Mouse (Mus musculus): ENCODE measurements around the gene Met.

Gene Met

DNA sequence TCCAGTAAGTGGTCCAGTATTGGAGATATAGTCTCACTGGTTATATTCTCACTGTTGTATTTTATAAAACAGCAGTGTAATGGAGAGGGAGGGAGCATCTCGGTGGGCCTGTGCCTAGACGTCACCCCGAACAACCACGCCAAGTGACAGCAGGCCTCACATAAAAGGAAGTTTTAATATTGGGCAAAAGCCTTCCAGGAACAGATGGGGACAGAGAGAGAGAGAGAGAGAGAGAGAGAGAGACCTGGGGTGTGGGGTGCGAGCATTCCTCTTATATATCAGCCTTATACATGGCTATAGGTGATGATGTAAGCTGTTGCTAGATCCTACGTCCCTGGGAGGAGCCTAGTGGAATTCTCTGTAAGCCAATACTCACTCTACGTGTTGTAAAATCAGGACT lies 90.7 kb downstream of the Met start:
- no peak for DNase-seq

- DNase-seq = no peak
Observed at GRCm38 (mm10) chr6:17554757-17555156, 91.2 kb downstream of the Met start.

DNA sequence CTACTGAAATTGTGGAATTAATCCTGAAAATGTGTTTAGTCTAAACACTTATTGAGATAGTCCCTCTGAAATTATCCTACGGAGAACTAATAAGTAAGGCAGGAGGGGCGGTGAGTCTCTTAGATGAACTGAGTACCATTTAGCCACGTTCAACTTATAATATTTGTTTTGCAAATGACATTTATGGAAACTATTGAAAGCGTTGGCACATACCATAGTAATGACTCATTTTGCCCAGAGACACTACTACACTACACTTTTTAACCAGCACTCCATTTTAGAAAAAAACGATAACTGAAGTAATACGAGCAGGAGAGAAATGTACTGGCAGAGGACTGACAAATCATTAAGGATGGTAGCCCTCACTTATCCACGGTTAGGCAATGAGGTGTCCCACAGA lies 92.1 kb downstream of the Met start:
- no peak for DNase-seq

GRCm38 (mm10) chr6:17559657-17560056 lies 96.1 kb downstream of the Met start:
- DNase-seq = no peak

DNA sequence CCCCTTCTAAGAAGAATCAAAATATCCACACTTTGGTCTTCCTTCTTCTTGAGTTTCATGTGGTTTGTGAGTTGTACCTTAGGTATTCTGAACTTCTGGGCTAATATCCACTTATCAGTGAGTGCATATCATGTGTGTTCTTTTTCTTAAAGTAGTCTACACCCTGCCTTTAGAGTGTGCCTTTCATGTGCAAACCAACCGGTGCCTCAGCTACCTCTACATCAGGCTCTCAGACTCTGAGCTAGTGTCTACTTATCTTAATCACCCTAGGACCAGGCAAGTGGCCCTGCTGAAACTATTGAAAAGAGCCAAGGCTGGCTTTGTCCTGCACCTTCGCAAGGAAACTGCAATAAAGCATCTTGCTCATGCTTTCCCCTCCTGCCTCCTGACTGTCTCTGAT lies 97.7 kb downstream of the Met start:
- DNase-seq = no peak

DNA sequence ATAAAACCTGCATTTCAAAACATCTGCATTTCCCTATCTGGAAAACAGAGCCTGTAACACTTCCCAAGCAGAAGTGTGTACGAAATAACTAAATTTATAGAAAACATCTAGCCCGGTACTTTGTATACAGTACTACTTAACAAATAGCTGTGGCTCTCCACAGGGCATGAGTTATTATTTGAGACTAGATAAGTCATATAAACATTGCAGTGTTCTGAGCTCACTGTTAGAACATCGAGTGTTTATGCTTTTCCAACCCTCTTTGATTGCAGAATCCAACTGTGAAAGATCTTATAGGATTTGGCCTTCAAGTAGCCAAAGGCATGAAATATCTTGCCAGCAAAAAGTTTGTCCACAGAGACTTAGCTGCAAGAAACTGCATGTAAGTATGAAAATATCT lies 98.3 kb downstream of the Met start:
- DNase-seq = no peak

- DNase-seq = no peak
Observed at GRCm38 (mm10) chr6:17562472-17563088, 99.0 kb downstream of the Met start.

GRCm38 (mm10) chr6:17568702-17569352 lies 105.2 kb downstream of the Met start:
- DNase-seq = no peak

DNA sequence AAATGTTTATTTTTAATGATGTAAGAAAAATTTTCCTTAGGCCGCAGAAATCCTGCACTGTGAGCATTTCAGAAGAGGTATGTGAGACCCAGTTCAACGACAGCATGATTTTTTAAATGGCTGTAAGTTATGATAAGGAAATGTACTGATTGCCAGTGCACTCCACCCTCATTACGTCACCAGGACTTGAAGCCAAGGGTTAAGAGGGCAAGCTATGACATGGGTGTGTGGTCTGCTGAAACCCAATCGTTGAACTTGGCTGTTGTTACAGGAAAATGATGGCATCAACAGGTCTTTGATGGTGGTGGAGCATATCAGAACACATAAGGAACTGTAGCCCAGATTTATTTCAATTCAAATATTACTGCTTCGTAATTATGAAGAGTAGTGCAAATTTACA lies 109.6 kb downstream of the Met start:
- DNase-seq = no peak

DNA sequence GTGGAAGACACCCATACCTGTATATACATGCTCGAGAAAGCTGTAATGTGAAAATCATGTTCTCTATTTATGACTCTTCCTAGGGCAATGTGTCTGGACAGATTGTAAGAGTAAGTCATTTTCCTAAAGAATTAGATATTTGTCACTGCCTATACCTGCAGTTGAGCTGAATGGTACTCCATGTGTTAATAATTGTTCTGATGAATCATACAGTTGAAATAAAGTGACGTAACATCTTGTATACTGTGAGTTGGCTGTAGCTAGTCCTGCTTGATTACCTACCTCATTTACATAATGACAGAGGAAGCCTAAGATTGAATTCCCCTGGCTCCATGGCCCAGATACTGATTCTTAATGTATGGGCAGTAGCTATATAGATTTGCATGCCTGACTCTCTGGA lies 110.1 kb downstream of the Met start:
- no peak for DNase-seq

DNA sequence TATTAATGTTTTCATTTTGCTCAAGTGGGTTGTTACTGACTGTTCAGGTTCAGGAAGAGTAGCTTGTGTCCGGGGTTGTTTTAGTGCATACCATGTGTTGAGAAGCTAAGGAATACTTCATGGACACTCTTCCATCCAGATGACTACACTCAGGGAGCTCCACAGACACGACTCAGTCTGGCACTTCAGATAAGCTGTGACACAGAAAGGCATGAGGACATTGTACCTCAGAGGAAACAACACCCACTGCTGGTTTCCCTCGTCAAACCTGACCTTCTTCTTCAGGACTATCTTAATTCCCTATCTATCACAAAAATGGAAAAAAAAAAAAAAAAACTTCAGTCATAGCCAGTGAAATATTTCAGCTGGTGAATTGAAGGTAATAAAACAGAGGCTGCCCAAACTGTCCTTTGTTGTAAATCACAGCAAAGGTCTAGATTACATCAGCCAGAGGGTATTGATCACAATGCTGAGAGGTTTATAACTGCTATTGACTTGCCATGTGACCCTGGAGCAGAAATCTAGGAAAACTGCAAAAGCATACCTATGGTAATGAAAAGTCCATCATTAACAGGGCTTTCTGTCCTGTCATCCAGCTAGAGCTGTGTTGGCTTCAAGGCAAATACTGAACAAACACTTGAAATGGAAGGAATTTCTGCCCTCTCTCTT lies 114.6 kb downstream of the Met start:
- DNase-seq = no peak

DNA sequence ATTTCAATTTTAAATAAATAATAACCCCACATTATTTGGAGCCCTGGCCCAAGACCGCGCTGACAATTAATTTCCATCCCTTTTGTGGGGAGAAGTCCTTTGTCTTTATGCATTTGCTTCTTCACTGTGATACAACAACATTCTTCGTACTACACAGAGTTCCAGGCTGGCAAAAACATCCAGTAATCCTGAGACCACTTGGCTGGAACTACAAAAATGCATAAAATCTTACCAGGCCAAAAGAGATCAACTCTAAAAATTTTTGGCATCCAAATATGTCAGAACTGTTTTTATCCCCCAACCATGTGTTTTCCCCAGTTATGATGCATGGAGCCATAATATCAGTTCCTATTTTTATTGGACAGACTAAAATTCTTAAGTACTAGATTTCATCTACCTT lies 116.7 kb downstream of the Met start:
- no peak for DNase-seq

DNA sequence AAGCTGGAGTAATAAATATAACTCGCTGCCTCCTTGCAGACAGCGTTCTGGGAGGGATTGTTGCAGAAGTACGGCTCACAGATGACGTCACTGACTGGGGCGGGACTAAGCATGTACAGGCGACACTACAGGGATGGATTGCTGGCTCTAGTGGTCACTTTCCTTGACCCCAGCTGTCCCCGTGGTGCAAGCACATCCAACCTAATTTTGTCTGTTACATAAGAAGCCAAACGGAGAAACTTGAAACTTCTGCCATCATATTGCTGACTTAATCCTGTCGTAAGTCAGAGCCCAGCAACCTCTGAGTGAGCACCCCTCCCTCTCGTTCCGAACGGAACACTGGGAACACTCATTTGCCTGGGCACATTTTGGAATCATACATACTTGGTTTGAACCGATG lies 120.4 kb downstream of the Met start:
- DNase-seq = peak; percentile 36

GRCm38 (mm10) chr6:17589049-17589952 lies 125.7 kb downstream of the Met start:
- peak; percentile 69 for DNase-seq

DNA sequence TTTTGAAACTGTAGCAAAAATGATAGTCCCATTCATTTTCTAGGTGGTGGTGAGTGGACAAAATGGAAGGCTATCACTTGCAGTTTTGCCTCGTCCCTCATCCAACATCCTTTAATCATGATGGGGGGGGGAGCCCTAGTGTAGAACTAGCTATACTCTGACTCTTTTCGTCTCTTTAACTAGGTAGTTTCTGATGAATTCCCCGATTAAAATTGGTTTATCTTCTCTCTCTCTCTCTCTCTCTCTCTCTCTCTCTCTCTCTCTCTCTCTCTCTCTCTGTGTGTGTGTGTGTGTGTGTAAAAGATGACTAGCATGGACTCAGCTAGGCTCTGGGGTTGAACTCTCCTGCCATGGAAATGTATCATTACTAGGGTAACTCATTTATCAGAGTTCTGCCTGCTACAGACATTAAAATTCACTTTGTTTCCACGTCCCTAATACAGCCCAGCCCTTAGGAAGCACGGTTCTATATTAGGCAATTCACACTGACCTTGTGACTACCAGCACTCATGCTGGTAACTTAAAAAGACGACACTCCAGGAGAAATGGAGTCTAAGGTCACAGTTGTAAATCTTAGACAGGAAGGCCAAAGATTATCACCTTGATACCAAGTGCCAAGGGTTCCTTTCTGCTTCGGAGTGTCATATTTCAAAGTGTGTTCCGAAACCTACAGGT lies 126.5 kb downstream of the Met start:
- no peak for DNase-seq

- DNase-seq = no peak
Observed at GRCm38 (mm10) chr6:17593971-17594370, 130.4 kb downstream of the Met start.

- no peak for DNase-seq
Observed at GRCm38 (mm10) chr6:17595712-17596462, 132.3 kb downstream of the Met start.

GRCm38 (mm10) chr6:17599373-17599772 lies 135.8 kb downstream of the Met start:
- no peak for DNase-seq

GRCm38 (mm10) chr6:17601526-17601925 lies 137.9 kb downstream of the Met start:
- DNase-seq = no peak

- no peak for DNase-seq
Observed at GRCm38 (mm10) chr6:17606915-17607314, 143.3 kb downstream of the Met start.

GRCm38 (mm10) chr6:17611352-17612010 lies 147.9 kb downstream of the Met start:
- DNase-seq = peak; percentile 9
